Mouse (Mus musculus): ENCODE data around the gene Stab1. TPM values are rescaled to one million over a fixed set of nuclear protein-coding genes. Genes with fewer than 3 reads are reported as not detected.
A peak's percentile ranks its signal among the peaks of the same experiment; 100 is the strongest.

The Stab1 gene
- polyA plus RNA-seq, 2 experiments, result 18.9 to 19.3 TPM

DNA sequence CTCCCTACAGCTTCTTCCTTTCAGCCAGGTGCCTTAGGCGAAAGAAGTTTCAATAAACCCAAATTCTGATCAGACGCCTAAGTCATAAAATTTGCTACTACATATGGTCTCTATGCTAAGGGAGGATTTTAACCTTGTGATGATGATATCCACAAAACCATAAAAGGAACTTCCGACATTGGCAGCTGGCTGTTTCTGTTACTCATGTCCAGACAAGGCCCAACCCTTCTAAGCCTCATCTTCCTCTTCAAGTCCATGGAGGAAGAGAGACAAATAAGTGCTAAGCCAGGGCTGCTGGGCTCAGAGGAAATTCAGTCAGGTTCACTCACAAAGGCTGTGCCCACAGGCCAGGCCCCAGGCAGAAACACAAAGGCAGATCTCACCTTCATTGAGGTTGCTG, 20.9 kb upstream of the Stab1 start:
- Histone ChIP-seq H3K27ac (no peak overlapping the region), H3K4me1 (replicated peaks; ENCODE audit: control insufficient read depth in 2 of 2, insufficient read depth in 2 of 2, low read length in 1 of 2) (no peaks in the 10 kb centered on the region), H3K9ac (replicated peaks) (no peak overlapping the region), H3K9me3 (ENCODE audit: control insufficient read depth, low read length) (no peaks in the 10 kb centered on the region), H3K4me3 (ENCODE audit: insufficient read depth in 1 of 2, low read depth in 2 of 2, low read length in 2 of 2) (no peak overlapping the region), H3K36me3 (replicated peaks; ENCODE audit: control insufficient read depth, insufficient read depth, low read depth) (peaks cover 77% of the 10 kb centered on the region), H3K4me2 (ENCODE audit: low read depth) (no peak overlapping the region), H3K27me3 (ENCODE audit: control insufficient read depth, insufficient read depth, low read length) (no peaks in the 10 kb centered on the region)
- DNase-seq (ENCODE audit: low read depth in 3 of 3, low spot score in 3 of 3) (no peak), ATAC-seq (ENCODE audit: insufficient read depth) (no peak)
- TF ChIP-seq CTCF (IDR thresholded peaks at IDR 0.05; ENCODE audit: low read depth), result no peak
- TF ChIP-seq EP300 (IDR thresholded peaks at IDR 0.05; ENCODE audit: low read depth), result no peak
- 74% methylated on average over 3 of the region's 3 CpGs for WGBS (ENCODE audit: insufficient replicate concordance)

DNA sequence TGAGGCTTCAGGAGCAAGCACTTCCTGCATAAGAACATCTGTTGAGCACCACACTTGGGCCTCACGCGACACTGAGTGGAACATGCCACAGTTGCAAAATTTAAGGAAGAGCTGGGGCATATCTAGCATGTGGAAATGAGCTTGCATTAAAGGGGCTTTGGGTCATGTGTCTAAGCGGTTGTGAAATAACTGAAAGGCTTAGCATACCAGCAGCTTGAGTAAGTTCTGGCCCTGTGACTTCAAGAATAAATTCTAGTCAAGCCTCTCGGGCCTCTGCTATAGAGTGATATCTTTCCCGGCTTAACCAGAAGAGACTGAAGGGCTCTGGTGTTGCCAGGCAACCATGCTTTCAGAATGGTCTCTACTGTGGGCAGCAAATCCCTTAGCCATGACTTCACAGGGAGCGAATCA, 20.3 kb upstream of the Stab1 start:
- Histone ChIP-seq H3K27ac (no peak overlapping the region; the same call in 1 of the 2 replicates), H3K36me3 (replicated peaks; ENCODE audit: control insufficient read depth, insufficient read depth, low read depth) (peaks cover 78% of the 10 kb centered on the region), H3K4me1 (replicated peaks; ENCODE audit: control insufficient read depth in 2 of 2, insufficient read depth in 2 of 2, low read length in 1 of 2) (no peaks in the 10 kb centered on the region), H3K4me3 (ENCODE audit: insufficient read depth in 1 of 2, low read depth in 2 of 2, low read length in 2 of 2) (no peak overlapping the region), H3K9ac (replicated peaks) (no peak overlapping the region), H3K4me2 (ENCODE audit: low read depth) (no peak overlapping the region), H3K9me3 (ENCODE audit: control insufficient read depth, low read length) (no peaks in the 10 kb centered on the region), H3K27me3 (ENCODE audit: control insufficient read depth, insufficient read depth, low read length) (no peaks in the 10 kb centered on the region)
- no peak for DNase-seq (ENCODE audit: low read depth in 3 of 3, low spot score in 3 of 3)
- WGBS (ENCODE audit: insufficient replicate concordance), result 70% methylated on average over 6 of the region's 6 CpGs
- TF ChIP-seq EP300 (IDR thresholded peaks at IDR 0.05; ENCODE audit: low read depth) (no peak), CTCF (IDR thresholded peaks at IDR 0.05; ENCODE audit: low read depth) (no peak)
- ATAC-seq (ENCODE audit: insufficient read depth), result peak; percentile 17; the same call in 1 of the 2 replicates

DNA sequence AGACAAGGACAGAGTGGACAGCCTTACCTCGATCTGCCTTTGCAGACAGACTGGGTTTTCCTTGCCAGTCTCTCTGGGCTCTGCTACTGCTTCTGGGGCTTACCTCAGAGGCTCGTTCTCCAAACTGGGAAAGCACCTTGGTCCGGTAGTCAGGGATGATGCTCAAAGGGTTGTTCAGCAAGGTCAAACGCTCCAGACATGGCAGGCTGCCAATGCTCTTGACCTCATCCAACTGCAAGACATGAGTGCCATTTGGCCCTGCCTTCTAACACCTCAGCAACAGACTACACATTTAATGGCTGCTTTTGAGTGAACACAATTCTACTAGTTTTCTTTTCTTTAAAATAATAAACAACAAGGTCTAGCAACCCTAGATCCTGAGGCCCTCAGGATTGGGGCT, 18.2 kb upstream of the Stab1 start:
- no peak for DNase-seq (ENCODE audit: low read depth in 3 of 3, low spot score in 3 of 3)
- ATAC-seq (ENCODE audit: insufficient read depth), result no peak
- H3K4me1 ChIP-seq (replicated peaks; ENCODE audit: control insufficient read depth in 2 of 2, insufficient read depth in 2 of 2, low read length in 1 of 2), result peaks cover 0 to 15% of the 10 kb centered on the region in 2 experiments; a peak in 2 of 4 replicates
- H3K9me3 ChIP-seq (ENCODE audit: control insufficient read depth, low read length), result no peaks in the 10 kb centered on the region
- no peak overlapping the region for H3K4me3 ChIP-seq (ENCODE audit: insufficient read depth in 1 of 2, low read depth in 2 of 2, low read length in 2 of 2)
- 73% methylated on average over 4 of the region's 4 CpGs for WGBS (ENCODE audit: insufficient replicate concordance)
- TF ChIP-seq EP300 (IDR thresholded peaks at IDR 0.05; ENCODE audit: low read depth) (no peak), CTCF (IDR thresholded peaks at IDR 0.05; ENCODE audit: low read depth) (no peak)
- no peak overlapping the region for H3K27ac ChIP-seq
- peaks cover 71% of the 10 kb centered on the region for H3K36me3 ChIP-seq (replicated peaks; ENCODE audit: control insufficient read depth, insufficient read depth, low read depth)
- no peaks in the 10 kb centered on the region for H3K27me3 ChIP-seq (ENCODE audit: control insufficient read depth, insufficient read depth, low read length)
- H3K4me2 ChIP-seq (ENCODE audit: low read depth), result no peak overlapping the region
- H3K9ac ChIP-seq (replicated peaks), result no peak overlapping the region

DNA sequence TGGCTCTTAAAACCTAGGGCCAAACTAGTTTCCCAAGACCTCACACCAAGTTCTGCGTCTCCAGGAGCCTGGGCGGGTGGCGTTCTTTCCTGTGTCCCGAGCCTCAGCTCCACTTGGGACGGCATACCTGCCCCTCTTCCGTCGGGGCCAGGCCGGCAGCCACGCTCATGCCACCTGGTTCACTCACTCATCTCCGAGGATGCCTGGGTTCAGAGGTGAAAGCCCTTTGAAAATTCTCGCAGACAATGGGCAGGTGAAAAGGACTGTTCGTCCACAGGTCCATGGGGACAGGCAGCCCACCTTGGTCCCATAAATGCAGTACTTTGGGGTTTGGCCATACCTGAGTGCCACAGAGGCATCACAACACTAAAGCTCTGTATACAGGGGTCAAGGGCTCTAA, 15.8 kb upstream of the Stab1 start:
- no peak overlapping the region for H3K4me2 ChIP-seq (ENCODE audit: low read depth)
- WGBS (ENCODE audit: insufficient replicate concordance), result 86% methylated on average over 12 of the region's 12 CpGs
- peaks cover 0 to 15% of the 10 kb centered on the region in 2 experiments; a peak in 2 of 4 replicates for H3K4me1 ChIP-seq (replicated peaks; ENCODE audit: control insufficient read depth in 2 of 2, insufficient read depth in 2 of 2, low read length in 1 of 2)
- TF ChIP-seq CTCF (IDR thresholded peaks at IDR 0.05; ENCODE audit: low read depth) (no peak), EP300 (IDR thresholded peaks at IDR 0.05; ENCODE audit: low read depth) (no peak)
- H3K27me3 ChIP-seq (ENCODE audit: control insufficient read depth, insufficient read depth, low read length), result no peaks in the 10 kb centered on the region
- H3K36me3 ChIP-seq (replicated peaks; ENCODE audit: control insufficient read depth, insufficient read depth, low read depth), result peaks cover 66% of the 10 kb centered on the region
- ATAC-seq (ENCODE audit: insufficient read depth) (no peak), DNase-seq (ENCODE audit: low read depth in 3 of 3, low spot score in 3 of 3) (no peak)
- no peaks in the 10 kb centered on the region for H3K9me3 ChIP-seq (ENCODE audit: control insufficient read depth, low read length)
- no peak overlapping the region for H3K4me3 ChIP-seq (ENCODE audit: insufficient read depth in 1 of 2, low read depth in 2 of 2, low read length in 2 of 2)
- no peak overlapping the region for H3K27ac ChIP-seq
- H3K9ac ChIP-seq (replicated peaks), result no peak overlapping the region

DNA sequence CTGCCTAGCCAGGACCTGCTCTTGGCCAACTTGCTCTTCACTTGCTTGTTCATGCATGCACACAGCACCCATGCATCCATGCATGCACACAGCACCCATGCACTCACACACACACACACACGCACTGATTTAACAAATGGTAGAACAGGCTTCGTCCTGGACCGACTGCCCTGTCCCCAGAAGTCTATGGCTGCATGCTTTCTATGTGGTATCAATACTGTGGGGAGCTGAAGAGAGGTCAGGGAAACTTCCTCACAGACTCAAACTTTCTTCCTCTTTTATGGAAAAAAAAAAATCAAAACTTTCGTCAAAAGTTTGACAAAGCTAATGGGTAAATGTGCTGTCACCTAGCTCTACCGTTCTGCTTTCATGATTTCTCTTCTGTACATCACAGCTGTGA, 15.1 kb upstream of the Stab1 start:
- Histone ChIP-seq H3K27ac (no peak overlapping the region), H3K27me3 (ENCODE audit: control insufficient read depth, insufficient read depth, low read length) (no peaks in the 10 kb centered on the region), H3K9ac (replicated peaks) (no peak overlapping the region), H3K4me3 (ENCODE audit: insufficient read depth in 1 of 2, low read depth in 2 of 2, low read length in 2 of 2) (no peak overlapping the region), H3K36me3 (replicated peaks; ENCODE audit: control insufficient read depth, insufficient read depth, low read depth) (peaks cover 64% of the 10 kb centered on the region), H3K9me3 (ENCODE audit: control insufficient read depth, low read length) (no peaks in the 10 kb centered on the region), H3K4me2 (ENCODE audit: low read depth) (no peak overlapping the region), H3K4me1 (replicated peaks; ENCODE audit: control insufficient read depth in 2 of 2, insufficient read depth in 2 of 2, low read length in 1 of 2) (peaks cover 0 to 15% of the 10 kb centered on the region in 2 experiments; a peak in 2 of 4 replicates)
- WGBS (ENCODE audit: insufficient replicate concordance), result 64% methylated on average over 5 of the region's 5 CpGs
- ATAC-seq (ENCODE audit: insufficient read depth) (no peak), DNase-seq (ENCODE audit: low read depth in 3 of 3, low spot score in 3 of 3) (no peak)
- no peak for TF ChIP-seq EP300 (IDR thresholded peaks at IDR 0.05; ENCODE audit: low read depth)
- TF ChIP-seq CTCF (IDR thresholded peaks at IDR 0.05; ENCODE audit: low read depth), result no peak

Measured in liver, embryonic 14.5 days (tissue).